Mouse (Mus musculus): ENCODE data around the gene Mfng.

The Mfng gene

DNA sequence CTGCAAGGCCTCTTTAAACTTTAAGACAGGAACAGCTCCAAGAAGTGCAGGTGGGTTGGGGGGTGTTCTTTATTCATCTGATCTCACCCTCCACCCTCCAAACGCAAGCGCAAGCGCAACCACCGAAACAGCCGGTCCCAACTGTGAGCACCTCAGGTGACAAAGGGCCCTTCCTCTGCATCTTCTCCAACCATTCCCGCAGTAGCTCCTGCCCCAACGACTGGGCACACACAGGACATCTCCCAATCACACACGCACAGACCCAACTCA, 23.7 kb upstream of the Mfng start:
- no peak for TF ChIP-seq GATA4 (IDR thresholded peaks at IDR 0.05; ENCODE audit: insufficient replicate concordance, low read length)

DNA sequence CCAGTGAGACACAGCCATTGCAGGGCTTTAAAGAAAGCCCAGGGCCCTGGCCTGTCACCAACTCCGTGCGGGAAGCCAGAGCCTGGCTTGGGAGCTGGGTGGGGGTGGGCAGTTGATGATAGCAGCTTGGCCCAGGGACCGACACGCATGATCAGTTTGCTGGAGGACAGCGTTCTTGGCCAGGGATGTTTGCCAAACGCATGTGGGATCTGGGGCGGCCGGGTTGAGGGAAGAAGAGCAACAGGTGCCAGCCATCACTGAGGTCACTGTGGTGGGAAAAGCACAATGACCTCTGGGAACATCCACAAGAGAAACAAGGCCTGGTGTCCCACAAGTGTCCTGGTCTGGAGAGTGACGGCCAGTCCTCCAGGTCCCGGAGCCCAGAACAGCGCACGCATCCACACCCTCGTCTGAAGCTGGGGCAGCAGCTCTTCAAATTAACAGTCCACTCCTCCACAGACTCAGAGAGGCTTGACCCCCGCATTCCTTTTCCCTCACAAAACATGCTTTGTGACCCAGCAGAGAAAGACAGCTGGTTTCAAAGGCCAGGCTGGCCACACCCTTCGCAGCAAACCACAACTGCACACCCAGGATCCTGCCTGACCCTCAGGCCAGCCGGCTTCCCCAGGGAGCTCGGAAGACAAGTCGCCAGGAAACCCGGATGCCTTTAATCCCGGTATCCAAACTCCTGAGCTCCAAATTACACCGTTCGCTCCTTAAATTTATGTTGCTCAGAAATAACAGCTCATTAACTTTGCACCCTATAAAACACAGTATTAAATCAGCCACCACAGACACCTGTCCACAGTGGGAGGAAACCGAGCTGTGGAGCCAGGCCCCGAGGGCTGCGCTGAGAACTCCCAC, 23.2 kb upstream of the Mfng start:
- peak; percentile 34; the same call in 1 of the 2 replicates for TF ChIP-seq GATA4 (IDR thresholded peaks at IDR 0.05; ENCODE audit: insufficient replicate concordance, low read length)

DNA sequence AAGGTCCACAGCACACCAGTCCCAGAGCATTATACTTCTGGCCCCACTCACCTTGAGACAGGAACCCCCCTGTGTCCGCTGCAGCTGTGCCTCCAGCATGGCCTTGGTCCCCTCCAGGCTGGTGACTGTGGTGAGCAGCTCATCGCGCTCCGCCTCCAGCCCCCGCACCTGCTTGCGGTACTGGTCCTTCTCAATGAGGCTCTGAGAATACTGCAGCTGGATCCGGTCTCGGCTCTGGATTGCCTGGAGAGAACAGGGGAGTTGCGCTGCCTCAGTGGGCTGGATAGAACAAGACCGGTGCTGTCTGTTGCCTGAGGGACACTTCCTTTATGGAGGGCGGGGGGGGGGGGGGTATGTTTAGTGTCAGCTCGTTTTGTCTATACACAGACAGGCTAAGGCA, 17.7 kb upstream of the Mfng start:
- no peak for TF ChIP-seq GATA4 (IDR thresholded peaks at IDR 0.05; ENCODE audit: insufficient replicate concordance, low read length)

DNA sequence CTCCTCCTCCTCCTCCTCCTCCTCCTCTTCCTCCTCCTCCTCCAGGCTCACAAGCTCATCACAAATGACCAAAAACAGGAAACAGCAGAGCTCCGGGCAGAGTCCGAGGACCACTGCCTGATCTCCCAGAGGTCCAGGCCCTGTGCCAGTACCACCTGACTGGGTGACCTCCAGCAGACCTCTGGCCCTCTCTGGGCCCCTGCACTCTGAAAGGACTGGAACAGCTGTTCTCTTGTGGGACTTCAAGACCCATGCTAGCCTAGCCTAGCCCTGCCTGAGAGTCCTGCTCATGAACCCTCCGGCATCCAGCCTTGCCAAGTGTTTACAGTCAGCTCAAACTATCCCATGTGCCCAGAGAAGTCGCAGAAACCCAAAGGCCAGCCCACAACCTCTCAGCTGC, 17.2 kb upstream of the Mfng start:
- no peak; the same call in 1 of the 2 replicates for TF ChIP-seq GATA4 (IDR thresholded peaks at IDR 0.05; ENCODE audit: insufficient replicate concordance, low read length)

DNA sequence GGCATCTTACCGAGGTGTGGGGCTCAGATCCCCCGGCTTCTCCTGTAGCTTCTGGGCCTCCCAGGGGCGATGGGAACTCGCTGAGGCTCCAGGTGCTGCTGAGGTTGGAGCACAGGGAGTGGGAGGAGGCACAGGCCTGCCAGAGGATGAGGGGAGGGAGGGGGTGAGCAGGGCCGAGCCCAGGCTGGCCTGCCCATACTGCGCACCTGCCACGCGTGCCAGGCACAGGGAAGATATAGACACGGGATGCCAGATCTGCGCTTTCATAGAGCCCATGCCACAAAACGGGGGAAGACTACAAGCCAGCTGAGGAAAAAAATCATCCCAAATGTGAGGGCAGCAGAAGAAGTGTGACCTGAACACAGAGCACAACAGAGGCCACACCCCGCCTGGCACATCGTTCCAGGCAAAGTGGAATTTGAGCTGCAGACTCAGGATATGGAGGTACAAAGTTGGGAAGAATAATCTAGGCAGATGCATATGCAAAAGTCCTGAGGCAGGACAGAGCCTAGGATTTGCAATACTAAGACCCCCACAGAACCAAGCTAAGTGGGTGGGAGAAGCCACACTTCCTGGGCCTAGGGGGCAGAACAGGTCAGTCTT, 16.5 kb upstream of the Mfng start:
- no peak for TF ChIP-seq GATA4 (IDR thresholded peaks at IDR 0.05; ENCODE audit: insufficient replicate concordance, low read length)

DNA sequence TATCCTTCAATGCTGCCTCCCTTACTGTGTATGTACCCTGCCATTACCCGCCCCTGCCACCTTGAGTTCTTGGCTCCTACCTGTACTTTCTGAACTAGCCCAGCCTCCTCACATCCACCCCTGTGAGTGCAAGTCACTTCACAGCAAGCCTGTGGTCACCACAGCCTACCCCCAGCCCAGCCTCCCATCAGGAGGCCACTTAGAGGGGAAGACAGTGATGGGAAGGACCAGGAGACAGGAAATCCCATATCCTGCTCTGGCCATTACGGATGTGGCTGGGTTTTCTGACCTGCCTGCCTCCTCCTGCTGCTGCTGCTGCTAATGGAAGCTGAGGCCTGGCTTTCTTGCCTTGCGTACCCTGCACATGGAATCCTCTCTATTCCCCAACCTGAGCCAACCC, 14.8 kb upstream of the Mfng start:
- no peak for TF ChIP-seq GATA4 (IDR thresholded peaks at IDR 0.05; ENCODE audit: insufficient replicate concordance, low read length)

DNA sequence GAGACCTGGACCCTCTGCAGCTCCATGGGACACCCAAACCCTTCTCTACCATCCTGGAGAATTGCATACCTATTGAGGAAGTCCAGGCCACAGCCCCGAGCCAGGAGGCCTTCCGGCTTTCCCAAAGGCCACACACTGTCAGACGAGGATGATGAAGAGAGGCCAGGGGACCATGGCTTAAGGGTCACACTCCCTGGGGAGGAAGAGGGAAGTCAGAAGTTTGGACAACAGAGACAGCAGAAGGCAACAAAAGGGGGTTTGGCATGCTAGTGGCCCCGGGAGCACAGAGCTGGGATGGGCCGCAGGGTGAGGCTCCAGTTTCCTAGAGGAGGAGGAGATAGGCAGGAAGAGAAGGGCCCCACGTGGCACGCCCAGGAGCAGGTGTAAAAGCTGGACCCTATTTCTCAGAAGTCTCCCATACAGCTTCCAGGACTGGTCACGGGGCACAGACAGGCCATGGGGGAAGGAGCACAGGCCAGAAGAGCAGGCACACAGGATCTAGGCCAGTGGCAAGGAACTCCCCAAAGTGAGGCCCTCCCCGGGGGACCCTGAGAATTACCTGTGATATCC, 14.1 kb upstream of the Mfng start:
- no peak for TF ChIP-seq GATA4 (IDR thresholded peaks at IDR 0.05; ENCODE audit: insufficient replicate concordance, low read length)

DNA sequence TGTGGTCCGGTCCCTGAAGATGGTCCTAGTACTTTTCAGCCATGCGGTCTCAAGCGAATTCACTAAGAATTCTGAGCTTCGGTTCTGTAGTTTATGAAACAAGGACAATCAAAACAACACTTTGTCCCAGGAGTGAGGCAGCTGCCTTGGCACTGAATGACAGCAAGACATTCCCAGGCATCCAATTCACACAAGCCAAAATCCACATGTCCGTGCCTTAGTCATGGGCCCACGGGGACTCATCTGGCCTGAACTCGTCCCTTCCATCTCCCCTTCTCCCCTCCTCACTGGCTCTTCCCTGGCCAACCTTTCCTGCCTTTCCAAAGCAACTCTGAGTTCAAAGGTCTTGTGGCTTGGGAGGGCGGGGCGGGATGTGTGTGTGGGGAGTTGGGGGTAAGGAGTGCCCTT, 13.1 kb upstream of the Mfng start:
- no peak for TF ChIP-seq GATA4 (IDR thresholded peaks at IDR 0.05; ENCODE audit: insufficient replicate concordance, low read length)

DNA sequence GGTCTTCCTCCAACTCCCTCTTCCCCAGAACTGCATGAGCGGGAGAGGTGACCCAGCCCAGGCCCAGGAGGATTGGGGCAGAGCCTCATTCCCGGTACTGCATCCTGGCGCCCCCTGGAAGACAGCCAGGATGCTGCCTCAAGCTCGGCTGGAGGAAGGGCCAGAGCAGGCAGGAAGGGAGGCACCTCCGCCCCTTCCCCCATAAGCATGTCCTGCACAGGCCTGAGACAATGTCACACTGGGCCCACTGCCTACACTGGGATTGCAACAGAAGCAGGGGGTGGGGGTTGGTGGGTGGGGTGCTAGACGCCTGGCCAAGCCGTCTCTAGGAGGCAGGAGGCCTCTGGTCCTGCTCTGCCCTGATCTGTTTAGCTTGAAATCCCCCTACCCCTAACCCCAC, 12.7 kb upstream of the Mfng start:
- no peak; the same call in 1 of the 2 replicates for TF ChIP-seq GATA4 (IDR thresholded peaks at IDR 0.05; ENCODE audit: insufficient replicate concordance, low read length)

DNA sequence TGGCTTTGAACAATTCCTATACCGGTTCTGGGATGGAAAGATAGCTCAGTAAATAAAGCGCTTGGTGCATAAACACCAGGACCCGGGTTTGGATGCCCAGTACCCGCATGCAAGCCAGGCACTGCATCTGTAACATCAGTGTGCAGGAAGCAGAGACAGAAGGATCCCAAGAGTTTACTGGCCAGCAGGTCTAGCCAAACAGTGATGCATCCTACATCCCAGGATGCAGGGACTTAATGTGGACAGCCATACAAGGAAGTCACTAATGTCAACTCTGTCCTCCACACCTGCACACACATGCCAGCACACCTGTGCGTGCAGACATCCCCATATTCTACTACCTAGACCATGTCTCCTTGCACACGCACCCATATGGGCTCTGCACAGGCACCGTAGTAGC, 12.0 kb upstream of the Mfng start:
- TF ChIP-seq GATA4 (IDR thresholded peaks at IDR 0.05; ENCODE audit: insufficient replicate concordance, low read length): no peak

DNA sequence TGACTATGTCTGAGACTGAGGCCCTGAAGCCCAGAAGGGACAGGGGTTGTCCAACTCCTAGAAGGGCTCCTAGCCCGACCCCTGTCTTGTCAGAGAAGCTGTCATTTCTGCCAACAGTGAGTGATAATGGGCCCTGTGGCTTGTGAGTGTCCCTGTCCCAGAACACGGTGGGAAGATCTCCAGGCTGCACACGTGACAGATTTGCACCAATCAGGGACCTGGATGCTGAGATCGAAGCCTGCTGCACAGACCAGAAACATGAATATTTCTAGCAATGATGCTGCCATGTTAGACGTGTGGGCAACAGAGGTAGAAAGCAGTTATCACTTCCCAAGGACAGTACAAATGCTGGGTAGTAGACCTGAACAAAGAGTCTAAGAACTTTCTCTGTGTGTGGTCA, 11.2 kb upstream of the Mfng start:
- TF ChIP-seq GATA4 (IDR thresholded peaks at IDR 0.05; ENCODE audit: insufficient replicate concordance, low read length): no peak

DNA sequence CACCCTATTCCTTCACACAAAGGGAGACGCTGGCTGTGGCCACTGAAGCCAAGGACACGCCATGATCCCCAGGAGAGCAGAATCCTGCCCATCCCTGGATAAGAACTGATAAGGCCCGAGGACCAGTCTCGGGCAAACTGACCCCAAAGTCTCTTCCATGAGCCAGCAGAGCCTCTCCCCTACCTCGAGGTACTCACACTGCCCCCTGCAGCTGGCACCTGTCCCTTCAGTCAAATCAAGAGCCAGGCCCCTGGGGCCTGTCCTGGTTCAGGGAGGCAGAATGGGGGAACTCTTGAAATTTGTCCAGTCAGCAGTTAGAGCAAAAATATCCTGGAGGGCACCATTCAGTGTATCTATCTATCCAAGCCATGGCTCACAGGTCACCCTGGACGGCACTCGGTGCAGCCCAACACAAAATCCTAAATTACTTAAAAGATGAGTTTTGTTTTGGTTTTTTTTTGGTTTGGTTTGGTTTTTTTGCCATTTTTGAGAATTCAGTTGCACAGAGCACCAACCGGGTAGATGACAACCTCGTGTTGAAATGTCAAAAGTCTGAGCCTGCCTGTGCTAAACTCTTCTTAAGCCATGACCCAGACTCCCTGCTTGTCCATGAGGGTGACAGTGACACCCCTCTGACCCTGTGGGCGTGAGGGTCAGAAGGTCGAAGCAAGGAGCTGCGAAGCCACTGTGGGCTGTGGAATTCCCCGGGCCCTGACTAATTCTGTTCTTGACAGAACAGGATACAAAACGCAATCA, 9.3 kb upstream of the Mfng start:
- TF ChIP-seq GATA4 (IDR thresholded peaks at IDR 0.05; ENCODE audit: insufficient replicate concordance, low read length): no peak

DNA sequence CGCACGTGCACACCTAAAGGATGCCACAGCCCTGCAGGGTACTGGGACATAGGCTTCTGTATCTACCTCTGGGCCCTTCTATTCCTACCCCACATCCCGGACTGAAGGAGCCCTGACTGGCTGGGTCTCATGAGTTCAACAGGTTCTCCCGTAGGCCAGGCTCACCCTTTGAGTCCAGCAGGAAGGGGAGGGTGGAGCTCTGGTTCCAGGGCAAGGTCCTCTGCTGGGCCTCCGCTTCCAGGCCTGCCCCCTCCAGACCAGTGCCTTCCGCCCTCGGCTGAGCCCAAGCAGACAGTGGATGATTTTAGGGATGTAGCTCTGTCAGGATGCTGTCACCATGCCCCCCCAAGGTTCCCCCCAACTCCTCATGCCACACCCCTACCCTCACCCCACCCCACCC, 7.6 kb upstream of the Mfng start:
- no peak for TF ChIP-seq GATA4 (IDR thresholded peaks at IDR 0.05; ENCODE audit: insufficient replicate concordance, low read length)

DNA sequence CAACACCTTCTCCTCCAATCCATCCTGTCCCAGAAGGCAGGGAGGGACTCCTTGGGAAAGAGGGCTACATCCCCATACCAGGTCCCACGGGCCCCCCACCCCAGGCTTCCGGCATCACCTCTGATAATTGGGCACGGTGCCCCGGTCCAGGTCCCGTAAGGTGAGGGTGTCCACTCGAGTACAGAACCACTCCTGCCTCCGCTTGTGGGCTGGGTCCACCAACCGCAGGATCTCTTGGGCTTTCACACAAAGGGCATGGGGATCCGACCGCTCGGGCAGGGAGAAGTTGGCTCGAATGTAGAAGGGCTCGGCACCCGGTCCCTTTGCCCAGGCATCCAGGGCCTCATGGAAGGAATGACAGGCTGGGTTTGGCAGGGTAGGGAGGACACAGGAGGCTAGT, 7.1 kb upstream of the Mfng start:
- TF ChIP-seq GATA4 (IDR thresholded peaks at IDR 0.05; ENCODE audit: insufficient replicate concordance, low read length): no peak

DNA sequence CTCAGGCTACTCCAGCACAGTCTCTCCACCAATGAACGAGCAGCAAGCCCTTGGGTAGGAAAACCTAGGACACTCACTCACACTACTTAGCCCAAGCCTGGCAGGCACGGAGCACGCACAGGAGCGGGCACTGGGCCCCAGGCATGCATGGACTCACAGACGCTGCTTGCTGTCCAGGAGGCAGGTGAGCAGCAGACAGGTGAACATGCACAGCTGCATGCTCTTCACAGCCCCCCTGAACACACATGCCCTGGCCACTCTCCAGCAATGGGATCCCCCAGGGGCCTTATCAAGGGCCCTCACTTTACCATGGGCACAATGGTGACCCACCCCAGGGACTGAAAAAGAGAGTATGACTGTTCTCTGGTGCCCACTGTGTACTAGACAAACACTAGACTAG, 6.4 kb upstream of the Mfng start:
- TF ChIP-seq GATA4 (IDR thresholded peaks at IDR 0.05; ENCODE audit: insufficient replicate concordance, low read length): no peak

DNA sequence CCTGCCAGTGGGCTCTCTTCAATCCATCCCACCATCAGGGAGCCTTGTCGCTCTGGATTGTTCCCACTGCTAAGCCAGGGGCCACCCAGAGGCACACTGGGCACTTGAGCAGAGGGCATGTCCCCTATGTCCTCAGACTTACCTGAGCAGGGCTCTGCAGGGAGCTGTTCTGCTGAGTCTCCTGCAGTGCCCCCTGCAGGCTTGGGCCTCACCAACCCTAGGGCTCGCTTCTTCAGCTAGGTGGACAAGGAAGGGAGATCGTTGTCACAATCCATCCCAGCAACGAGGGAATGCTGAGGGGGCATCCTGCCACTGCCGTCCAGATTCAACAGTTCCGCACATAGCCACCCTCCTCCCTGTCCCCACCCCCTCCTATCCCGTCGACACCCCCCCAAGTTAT, 6.0 kb upstream of the Mfng start:
- no peak for TF ChIP-seq GATA4 (IDR thresholded peaks at IDR 0.05; ENCODE audit: insufficient replicate concordance, low read length)

Measured in liver, adult (tissue).